Mouse (Mus musculus): ENCODE measurements around the gene Pard3. TPM values are rescaled to one million over a fixed set of nuclear protein-coding genes. Genes with fewer than 3 reads are reported as not detected.

The Pard3 gene
- polyA plus RNA-seq, 1 experiment from 2014 or later: 23.7 TPM

GRCm38 (mm10) chr8:127281035-127281434 is 217.3 kb downstream of the Pard3 start:
- peak; percentile 48; the same call in 1 of the 2 replicates for ATAC-seq
- Histone ChIP-seq H3K27me3 (no peaks in the 10 kb centered on the region), H3K9me3 (replicated peaks) (no peaks in the 10 kb centered on the region; the same call in 1 of the 2 replicates), H3K9ac (no peak overlapping the region), H3K27ac (peak overlapping the region; percentile 33), H3K4me2 (no peak overlapping the region), H3K36me3 (ENCODE audit: poor library complexity, severe bottlenecking) (peaks cover 8% of the 10 kb centered on the region; the same call in 1 of the 2 replicates), H3K4me3 (no peak overlapping the region), H3K4me1 (peaks cover 23% of the 10 kb centered on the region)
- 49% methylated on average over 4 of the region's 4 CpGs for WGBS

- Histone ChIP-seq H3K9ac (no peak overlapping the region), H3K4me3 (no peak overlapping the region), H3K27me3 (no peaks in the 10 kb centered on the region), H3K36me3 (ENCODE audit: poor library complexity, severe bottlenecking) (0 out of 2 replicates have a peak, but pooled peaks cover 4% of the 10 kb centered on the region), H3K4me2 (no peak overlapping the region), H3K27ac (no peak overlapping the region), H3K4me1 (peaks cover 20% of the 10 kb centered on the region), H3K9me3 (replicated peaks) (no peaks in the 10 kb centered on the region; the same call in 1 of the 2 replicates)
- no peak for ATAC-seq
- 83% methylated on average over 9 of the region's 9 CpGs for WGBS
These were observed 220.9 kb downstream of the Pard3 start for GRCm38 (mm10) chr8:127284462-127285216.

GRCm38 (mm10) chr8:127287816-127288215 is 224.1 kb downstream of the Pard3 start:
- ATAC-seq: no peak
- H3K36me3 ChIP-seq (ENCODE audit: poor library complexity, severe bottlenecking): 0 out of 2 replicates have a peak, but pooled peaks cover 4% of the 10 kb centered on the region
- no peaks in the 10 kb centered on the region; the same call in 1 of the 2 replicates for H3K9me3 ChIP-seq (replicated peaks)
- no peak overlapping the region for H3K4me2 ChIP-seq
- H3K4me3 ChIP-seq: no peak overlapping the region
- 89% methylated on average over 10 of the region's 10 CpGs for WGBS
- H3K27ac ChIP-seq: no peak overlapping the region
- 0 out of 2 replicates have a peak, but pooled peaks cover 4% of the 10 kb centered on the region for H3K4me1 ChIP-seq
- no peak overlapping the region for H3K9ac ChIP-seq
- no peaks in the 10 kb centered on the region for H3K27me3 ChIP-seq

GRCm38 (mm10) chr8:127292307-127292706 is 228.6 kb downstream of the Pard3 start:
- Histone ChIP-seq H3K27me3 (no peaks in the 10 kb centered on the region), H3K9me3 (replicated peaks) (no peaks in the 10 kb centered on the region), H3K9ac (no peak overlapping the region), H3K4me1 (peaks cover 12% of the 10 kb centered on the region), H3K4me2 (no peak overlapping the region), H3K36me3 (ENCODE audit: poor library complexity, severe bottlenecking) (no peaks in the 10 kb centered on the region), H3K4me3 (no peak overlapping the region), H3K27ac (no peak overlapping the region)
- 93% methylated on average over 5 of the region's 5 CpGs for WGBS
- no peak for ATAC-seq

GRCm38 (mm10) chr8:127293025-127293729 is 229.5 kb downstream of the Pard3 start:
- Histone ChIP-seq H3K4me1 (peaks cover 12% of the 10 kb centered on the region), H3K27me3 (no peaks in the 10 kb centered on the region), H3K9ac (no peak overlapping the region), H3K9me3 (replicated peaks) (no peaks in the 10 kb centered on the region), H3K4me2 (no peak overlapping the region), H3K4me3 (no peak overlapping the region), H3K36me3 (ENCODE audit: poor library complexity, severe bottlenecking) (no peaks in the 10 kb centered on the region), H3K27ac (no peak overlapping the region)
- 59% methylated on average over 6 of the region's 6 CpGs for WGBS
- no peak for ATAC-seq

- no peaks in the 10 kb centered on the region for H3K36me3 ChIP-seq (ENCODE audit: poor library complexity, severe bottlenecking)
- no peaks in the 10 kb centered on the region for H3K9me3 ChIP-seq (replicated peaks)
- H3K27me3 ChIP-seq: no peaks in the 10 kb centered on the region
- H3K4me1 ChIP-seq: peaks cover 12% of the 10 kb centered on the region
- 67% methylated on average over 6 of the region's 6 CpGs for WGBS
- H3K9ac ChIP-seq: no peak overlapping the region
- ATAC-seq: no peak
- no peak overlapping the region for H3K4me2 ChIP-seq
- H3K4me3 ChIP-seq: no peak overlapping the region
- no peak overlapping the region for H3K27ac ChIP-seq
These were observed 230.4 kb downstream of the Pard3 start for GRCm38 (mm10) chr8:127294061-127294460.

- ATAC-seq: no peak
- Histone ChIP-seq H3K4me3 (no peak overlapping the region), H3K9ac (no peak overlapping the region), H3K27me3 (no peaks in the 10 kb centered on the region), H3K4me2 (no peak overlapping the region), H3K27ac (no peak overlapping the region), H3K9me3 (replicated peaks) (no peaks in the 10 kb centered on the region), H3K36me3 (ENCODE audit: poor library complexity, severe bottlenecking) (no peaks in the 10 kb centered on the region), H3K4me1 (peaks cover 12% of the 10 kb centered on the region)
- WGBS: 92% methylated on average over 13 of the region's 13 CpGs
These were observed 232.2 kb downstream of the Pard3 start for GRCm38 (mm10) chr8:127295848-127296247.

- WGBS: 85% methylated on average over 5 of the region's 5 CpGs
These were observed 236.8 kb downstream of the Pard3 start for GRCm38 (mm10) chr8:127300493-127300892.

GRCm38 (mm10) chr8:127302847-127303445 is 239.3 kb downstream of the Pard3 start:
- no peak overlapping the region for H3K4me3 ChIP-seq
- H3K27me3 ChIP-seq: no peaks in the 10 kb centered on the region
- H3K9me3 ChIP-seq (replicated peaks): no peaks in the 10 kb centered on the region
- H3K9ac ChIP-seq: no peak overlapping the region
- no peaks in the 10 kb centered on the region for H3K4me1 ChIP-seq
- no peak overlapping the region for H3K27ac ChIP-seq
- WGBS: 90% methylated on average over 6 of the region's 6 CpGs
- H3K36me3 ChIP-seq (ENCODE audit: poor library complexity, severe bottlenecking): no peaks in the 10 kb centered on the region
- ATAC-seq: no peak
- H3K4me2 ChIP-seq: no peak overlapping the region

More at GRCm38 (mm10) chr8:127300493-127300892, 236.8 kb downstream of the Pard3 start:
- Histone ChIP-seq H3K9me3 (replicated peaks) (no peaks in the 10 kb centered on the region), H3K27ac (no peak overlapping the region), H3K4me3 (no peak overlapping the region), H3K36me3 (ENCODE audit: poor library complexity, severe bottlenecking) (no peaks in the 10 kb centered on the region), H3K27me3 (no peaks in the 10 kb centered on the region), H3K4me2 (no peak overlapping the region), H3K4me1 (no peaks in the 10 kb centered on the region), H3K9ac (no peak overlapping the region)
- no peak for ATAC-seq

GRCm38 (mm10) chr8:127307026-127307425 is 243.3 kb downstream of the Pard3 start:
- no peaks in the 10 kb centered on the region for H3K27me3 ChIP-seq
- H3K27ac ChIP-seq: no peak overlapping the region
- H3K36me3 ChIP-seq (ENCODE audit: poor library complexity, severe bottlenecking): no peaks in the 10 kb centered on the region
- no peak overlapping the region for H3K9ac ChIP-seq
- H3K9me3 ChIP-seq (replicated peaks): no peaks in the 10 kb centered on the region
- 77% methylated on average over 5 of the region's 5 CpGs for WGBS
- no peak overlapping the region for H3K4me3 ChIP-seq
- 0 out of 2 replicates have a peak, but pooled peaks cover 6% of the 10 kb centered on the region for H3K4me1 ChIP-seq
- no peak overlapping the region for H3K4me2 ChIP-seq
- no peak for ATAC-seq

- Histone ChIP-seq H3K4me3 (no peak overlapping the region), H3K27me3 (no peaks in the 10 kb centered on the region), H3K27ac (no peak overlapping the region), H3K36me3 (ENCODE audit: poor library complexity, severe bottlenecking) (no peaks in the 10 kb centered on the region), H3K9me3 (replicated peaks) (no peaks in the 10 kb centered on the region), H3K9ac (no peak overlapping the region), H3K4me1 (0 out of 2 replicates have a peak, but pooled peaks cover 6% of the 10 kb centered on the region), H3K4me2 (no peak overlapping the region)
- 69% methylated on average over 1 of the region's 1 CpGs for WGBS
- no peak for ATAC-seq
These were observed 245.7 kb downstream of the Pard3 start for GRCm38 (mm10) chr8:127309363-127309762.

GRCm38 (mm10) chr8:127315811-127316210 is 252.1 kb downstream of the Pard3 start:
- no peak overlapping the region for H3K9ac ChIP-seq
- no peak overlapping the region for H3K4me2 ChIP-seq
- no peaks in the 10 kb centered on the region for H3K9me3 ChIP-seq (replicated peaks)
- no peaks in the 10 kb centered on the region for H3K27me3 ChIP-seq
- no peak overlapping the region for H3K4me3 ChIP-seq
- ATAC-seq: no peak
- H3K4me1 ChIP-seq: peaks cover 12% of the 10 kb centered on the region
- WGBS: 60% methylated on average over 1 of the region's 1 CpGs
- H3K27ac ChIP-seq: no peak overlapping the region
- no peaks in the 10 kb centered on the region for H3K36me3 ChIP-seq (ENCODE audit: poor library complexity, severe bottlenecking)
